Mouse (Mus musculus) MEL (cell line): ENCODE measurements around the gene Acaa1a.

Experiments
- CTCF ChIP-seq, 3 experiments: IDR thresholded peaks in 2 of 3; conservative IDR thresholded peaks in 1 of 3; 2 replicates each; pipeline ENCODE4 v1.5.1; 2011 to 2012; ENCODE audit warnings: low read length in 3 of 3, low read depth in 2 of 3, mild to moderate bottlenecking in 2 of 3, improper control_type of control experiment in 1 of 3, inconsistent platforms in 1 of 3, mixed read lengths in 1 of 3, moderate library complexity in 1 of 3; ENCODE audit not compliant: control insufficient read depth in 1 of 3, insufficient read depth in 1 of 3, poor library complexity in 1 of 3, severe bottlenecking in 1 of 3
- E2F4 ChIP-seq: IDR thresholded peaks from 2 replicates; pipeline ENCODE4 v1.6.1; 2011; ENCODE audit warnings: low read depth, low read length, improper control_type of control experiment, borderline replicate concordance
- EP300 ChIP-seq, 2 experiments: IDR thresholded peaks; 2 replicates each; pipeline ENCODE4 v1.6.1; 2011; ENCODE audit warnings: improper control_type of control experiment in 2 of 2, low read length in 2 of 2, low read depth in 1 of 2, mild to moderate bottlenecking in 1 of 2
- GATA1 ChIP-seq: IDR thresholded peaks from 2 replicates; pipeline ENCODE4 v1.6.1; 2011; ENCODE audit warnings: low read depth, low read length, improper control_type of control experiment
- JUND ChIP-seq: IDR thresholded peaks from 2 replicates; pipeline ENCODE4 v1.6.1; 2011; ENCODE audit warnings: low read depth, mild to moderate bottlenecking, improper control_type of control experiment, low read length
- MAX ChIP-seq: IDR thresholded peaks from 2 replicates; pipeline ENCODE4 v1.6.1; 2011; ENCODE audit warnings: low read length, improper control_type of control experiment
- NELFE ChIP-seq: IDR thresholded peaks from 2 replicates; pipeline ENCODE4 v1.6.1; 2011; ENCODE audit warnings: low read depth, low read length, improper control_type of control experiment
- NRF1 ChIP-seq: IDR thresholded peaks from 2 replicates; pipeline ENCODE4 v1.6.1; 2014; ENCODE audit warnings: low read depth, mild to moderate bottlenecking, inconsistent platforms, low read length, improper control_type of control experiment, moderate library complexity; ENCODE audit not compliant: poor library complexity, insufficient read depth, severe bottlenecking
- POLR2A ChIP-seq, 2 experiments: IDR thresholded peaks; 2 replicates each; pipeline ENCODE4 v1.6.1; 2011 to 2012; ENCODE audit warnings: low read length in 2 of 2, mild to moderate bottlenecking in 2 of 2, control low read depth in 1 of 2, improper control_type of control experiment in 1 of 2, low read depth in 1 of 2, moderate library complexity in 1 of 2; ENCODE audit not compliant: control insufficient read depth in 1 of 2, insufficient read depth in 1 of 2, poor library complexity in 1 of 2
- POLR2AphosphoS2 ChIP-seq: IDR thresholded peaks from 2 replicates; pipeline ENCODE4 v1.6.1; 2011; ENCODE audit warnings: low read length, improper control_type of control experiment
- TCF12 ChIP-seq: IDR thresholded peaks from 2 replicates; pipeline ENCODE4 v1.6.1; 2014; ENCODE audit warnings: low read depth, mild to moderate bottlenecking, inconsistent platforms, low read length, improper control_type of control experiment, moderate library complexity
- ZNF384 ChIP-seq: IDR thresholded peaks from 2 replicates; pipeline ENCODE4 v1.6.1; 2012; ENCODE audit warnings: low read depth, mild to moderate bottlenecking, inconsistent platforms, low read length, improper control_type of control experiment

- TF ChIP-seq CTCF (IDR thresholded peaks at IDR 0.05 in 2 of 3, conservative IDR thresholded peaks at IDR 0.05 in 1 of 3; ENCODE audit: control insufficient read depth in 1 of 3, insufficient read depth in 1 of 3, low read depth in 2 of 3, low read length in 3 of 3, poor library complexity in 1 of 3, severe bottlenecking in 1 of 3) (no peak), POLR2AphosphoS2 (no peak), GATA1 (no peak), E2F4 (no peak), NRF1 (no peak), TCF12 (no peak), EP300 (IDR thresholded peaks at IDR 0.05; ENCODE audit: low read depth in 1 of 2, low read length in 2 of 2) (no peak), JUND (no peak), ZNF384 (no peak), POLR2A (IDR thresholded peaks at IDR 0.05; ENCODE audit: control insufficient read depth in 1 of 2, insufficient read depth in 1 of 2, low read depth in 1 of 2, low read length in 2 of 2, poor library complexity in 1 of 2) (no peak), NELFE (no peak), MAX (no peak)
Observed at GRCm38 (mm10) chr9:119375008-119375407, 35.5 kb downstream of the Acaa1a start.
